Mouse (Mus musculus): ENCODE data around the gene Per1.

GRCm38 (mm10) chr11:69121001-69121740 lies 26.2 kb downstream of the Per1 start:
- TF ChIP-seq POLR2A (IDR thresholded peaks at IDR 0.05; ENCODE audit: insufficient read depth, low read length) (no peak), CTCF (IDR thresholded peaks at IDR 0.05; ENCODE audit: low read depth, low read length) (no peak)

Data from ES-Bruce4 (cell line).